Mouse (Mus musculus) limb, embryonic 13.5 days (tissue): Measurements from ENCODE around the gene Rab3d. TPM values are rescaled to one million over a fixed set of nuclear protein-coding genes. Genes with fewer than 3 reads are reported as not detected.
"Not testable (repeated sequence)": the region's sequence is repeated elsewhere in the genome, so short reads cannot be mapped to it uniquely, and the experiment has no call there.

Source experiments
- ATAC-seq: fragments of 200-750 bp; cut with Nextera tagmentation; 2 replicates; pipeline ENCODE4 v1.8.0; 2017; ENCODE audit warnings: low read depth, moderate number of reproducible peaks, moderate TSS enrichment; ENCODE audit not compliant: low FRiP score
- H3K27ac ChIP-seq: fragments of 300-500 bp; sonication (generic); 2 replicates; pipeline ENCODE4 v1.5.1; 2015; ENCODE audit warnings: inconsistent platforms, mild to moderate bottlenecking, moderate library complexity
- H3K27me3 ChIP-seq: fragments of 300-500 bp; sonication (generic); 2 replicates; pipeline ENCODE4 v1.6.1; 2015; ENCODE audit warnings: mild to moderate bottlenecking, inconsistent platforms
- H3K36me3 ChIP-seq: fragments of 300-500 bp; sonication (generic); 2 replicates; pipeline ENCODE4 v1.6.1; 2015; ENCODE audit warnings: inconsistent platforms, mild to moderate bottlenecking, moderate library complexity
- H3K4me1 ChIP-seq: fragments of 300-500 bp; sonication (generic); 2 replicates; pipeline ENCODE4 v1.6.1; 2015; ENCODE audit warnings: inconsistent platforms
- H3K4me2 ChIP-seq: fragments of 300-500 bp; sonication (generic); replicated peaks from 2 replicates; pipeline ENCODE4 v1.6.1; 2015; ENCODE audit warnings: inconsistent platforms, mild to moderate bottlenecking, moderate library complexity
- H3K4me3 ChIP-seq: fragments of 300-500 bp; sonication (generic); 2 replicates; pipeline ENCODE4 v1.5.1; 2015; ENCODE audit warnings: moderate library complexity, mild to moderate bottlenecking, inconsistent platforms
- H3K9ac ChIP-seq: fragments of 300-500 bp; sonication (generic); 2 replicates; pipeline ENCODE4 v1.6.1; 2015; ENCODE audit warnings: mild to moderate bottlenecking, inconsistent platforms
- H3K9me3 ChIP-seq: fragments of 300-500 bp; sonication (generic); 2 replicates; pipeline ENCODE4 v1.6.1; 2016; ENCODE audit warnings: inconsistent platforms
- WGBS: fragments of 180-500 bp; shearing (Covaris S2); methylation state at CpG from one replicate; pipeline ENCODE4 v1.1.7; 2015; 5-methylcytosine and 5-hydroxymethylcytosine counted together
- polyA plus RNA-seq: library from polyadenylated mRNA; unstranded; fragments of >200 nt; fragmentation: Nextera tagmentation; extraction: Ambion mirVana; gene quantifications from 2 replicates; pipeline ENCODE4 v1.2.1, GENCODE M21; 2015

Gene Rab3d
- polyA plus RNA-seq, 1 experiment from 2014 or later: 14.0 TPM

GRCm38 (mm10) chr9:21876601-21877000, 41.4 kb downstream of the Rab3d start:
- Histone ChIP-seq H3K4me3 (no peak overlapping the region), H3K27ac (no peak overlapping the region), H3K4me1 (no peaks in the 10 kb centered on the region), H3K4me2 (no peak overlapping the region), H3K9ac (no peak overlapping the region), H3K36me3 (no peaks in the 10 kb centered on the region), H3K9me3 (no peaks in the 10 kb centered on the region), H3K27me3 (0 out of 2 replicates have a peak, but pooled peaks cover 3% of the 10 kb centered on the region)
- WGBS: 60% methylated on average over 3 of the region's 3 CpGs
- no peak for ATAC-seq

GRCm38 (mm10) chr9:21872204-21872603, 45.8 kb downstream of the Rab3d start:
- H3K4me2 ChIP-seq: no peak overlapping the region
- WGBS: 55% methylated on average over 4 of the region's 4 CpGs
- H3K4me1 ChIP-seq: no peaks in the 10 kb centered on the region
- no peak overlapping the region for H3K4me3 ChIP-seq
- no peak for ATAC-seq
- no peak overlapping the region for H3K27ac ChIP-seq
- 0 out of 2 replicates have a peak, but pooled peaks cover 3% of the 10 kb centered on the region for H3K27me3 ChIP-seq
- H3K9ac ChIP-seq: no peak overlapping the region
- H3K36me3 ChIP-seq: no peaks in the 10 kb centered on the region
- H3K9me3 ChIP-seq: no peaks in the 10 kb centered on the region

- 15% methylated on average over 20 of the region's 20 CpGs for WGBS
- no peaks in the 10 kb centered on the region for H3K36me3 ChIP-seq
- 0 out of 2 replicates have a peak, but pooled peaks cover 4% of the 10 kb centered on the region for H3K4me1 ChIP-seq
- peak overlapping the region; percentile 14; the same call in 1 of the 2 replicates for H3K4me3 ChIP-seq
- peak; percentile 74 for ATAC-seq
- 0 out of 2 replicates have a peak, but pooled peaks cover 3% of the 10 kb centered on the region for H3K27me3 ChIP-seq
- H3K9me3 ChIP-seq: no peaks in the 10 kb centered on the region
- no peak overlapping the region for H3K27ac ChIP-seq
- H3K9ac ChIP-seq: no peak overlapping the region
- peak overlapping the region; percentile 51 for H3K4me2 ChIP-seq
Observed at GRCm38 (mm10) chr9:21870879-21871524, 47.0 kb downstream of the Rab3d start.

- H3K4me1 ChIP-seq, H3K9ac ChIP-seq, ATAC-seq, H3K27me3 ChIP-seq, H3K9me3 ChIP-seq, H3K36me3 ChIP-seq, H3K4me3 ChIP-seq, H3K27ac ChIP-seq, H3K4me2 ChIP-seq: not testable (repeated sequence)
- 53% methylated on average over 7 of the region's 7 CpGs for WGBS
Observed at GRCm38 (mm10) chr9:21869290-21869689, 48.7 kb downstream of the Rab3d start.

GRCm38 (mm10) chr9:21867726-21868125, 50.3 kb downstream of the Rab3d start:
- Histone ChIP-seq H3K27ac (no peak overlapping the region), H3K9ac (no peak overlapping the region), H3K4me2 (no peak overlapping the region), H3K27me3 (0 out of 2 replicates have a peak, but pooled peaks cover 3% of the 10 kb centered on the region), H3K4me3 (no peak overlapping the region), H3K36me3 (no peaks in the 10 kb centered on the region), H3K9me3 (no peaks in the 10 kb centered on the region), H3K4me1 (0 out of 2 replicates have a peak, but pooled peaks cover 4% of the 10 kb centered on the region)
- ATAC-seq: no peak
- 56% methylated on average over 3 of the region's 3 CpGs for WGBS

- 61% methylated on average over 2 of the region's 2 CpGs for WGBS
- Histone ChIP-seq H3K27ac (no peak overlapping the region; the same call in 1 of the 2 replicates), H3K4me3 (no peak overlapping the region), H3K9ac (no peak overlapping the region), H3K27me3 (no peaks in the 10 kb centered on the region), H3K4me2 (no peak overlapping the region), H3K4me1 (0 out of 2 replicates have a peak, but pooled peaks cover 4% of the 10 kb centered on the region), H3K9me3 (peaks cover 3% of the 10 kb centered on the region; the same call in 1 of the 2 replicates), H3K36me3 (no peaks in the 10 kb centered on the region)
- no peak for ATAC-seq
Observed at GRCm38 (mm10) chr9:21866641-21867040, 51.4 kb downstream of the Rab3d start.

- H3K36me3 ChIP-seq: no peaks in the 10 kb centered on the region
- no peak overlapping the region for H3K9ac ChIP-seq
- H3K9me3 ChIP-seq: peaks cover 3% of the 10 kb centered on the region; the same call in 1 of the 2 replicates
- H3K4me2 ChIP-seq: no peak overlapping the region
- no peak for ATAC-seq
- WGBS: 71% methylated on average over 5 of the region's 5 CpGs
- no peaks in the 10 kb centered on the region for H3K27me3 ChIP-seq
- 0 out of 2 replicates have a peak, but pooled peaks cover 4% of the 10 kb centered on the region for H3K4me1 ChIP-seq
- H3K27ac ChIP-seq: no peak overlapping the region
- H3K4me3 ChIP-seq: no peak overlapping the region
Observed at GRCm38 (mm10) chr9:21865673-21866398, 52.2 kb downstream of the Rab3d start.

GRCm38 (mm10) chr9:21862181-21862580, 55.8 kb downstream of the Rab3d start:
- Histone ChIP-seq H3K9me3 (peaks cover 3% of the 10 kb centered on the region; the same call in 1 of the 2 replicates), H3K4me3 (no peak overlapping the region), H3K4me1 (0 out of 2 replicates have a peak, but pooled peaks cover 4% of the 10 kb centered on the region), H3K9ac (no peak overlapping the region), H3K27me3 (no peaks in the 10 kb centered on the region), H3K4me2 (no peak overlapping the region), H3K36me3 (no peaks in the 10 kb centered on the region), H3K27ac (no peak overlapping the region)
- ATAC-seq: no peak
- 68% methylated on average over 1 of the region's 1 CpGs for WGBS

- H3K9ac ChIP-seq, ATAC-seq, H3K27me3 ChIP-seq, H3K9me3 ChIP-seq, H3K4me3 ChIP-seq, H3K4me2 ChIP-seq, H3K4me1 ChIP-seq, H3K36me3 ChIP-seq, H3K27ac ChIP-seq: not testable (repeated sequence)
- 39% methylated on average over 6 of the region's 6 CpGs for WGBS
Observed at GRCm38 (mm10) chr9:21860349-21860748, 57.6 kb downstream of the Rab3d start.

GRCm38 (mm10) chr9:21859606-21860005, 58.4 kb downstream of the Rab3d start:
- WGBS: 83% methylated on average over 3 of the region's 3 CpGs
- Histone ChIP-seq H3K9me3 (peaks cover 3% of the 10 kb centered on the region; the same call in 1 of the 2 replicates), H3K27ac (no peak overlapping the region), H3K9ac (no peak overlapping the region), H3K4me1 (no peaks in the 10 kb centered on the region), H3K27me3 (no peaks in the 10 kb centered on the region), H3K4me3 (no peak overlapping the region), H3K4me2 (no peak overlapping the region), H3K36me3 (no peaks in the 10 kb centered on the region)
- no peak for ATAC-seq

GRCm38 (mm10) chr9:21858084-21858483, 59.9 kb downstream of the Rab3d start:
- Histone ChIP-seq H3K4me3 (no peak overlapping the region), H3K9ac (no peak overlapping the region), H3K27ac (peak overlapping the region; percentile 10; the same call in 1 of the 2 replicates), H3K4me2 (no peak overlapping the region), H3K4me1 (no peaks in the 10 kb centered on the region), H3K9me3 (peaks cover 3% of the 10 kb centered on the region; the same call in 1 of the 2 replicates), H3K36me3 (no peaks in the 10 kb centered on the region), H3K27me3 (no peaks in the 10 kb centered on the region)
- ATAC-seq: no peak
- 61% methylated on average over 6 of the region's 6 CpGs for WGBS

GRCm38 (mm10) chr9:21857501-21857900, 60.5 kb downstream of the Rab3d start:
- no peak for ATAC-seq
- H3K36me3 ChIP-seq: no peaks in the 10 kb centered on the region
- peaks cover 3% of the 10 kb centered on the region; the same call in 1 of the 2 replicates for H3K9me3 ChIP-seq
- H3K27me3 ChIP-seq: no peaks in the 10 kb centered on the region
- WGBS: 86% methylated on average over 2 of the region's 2 CpGs
- H3K27ac ChIP-seq: no peak overlapping the region
- H3K4me2 ChIP-seq: no peak overlapping the region
- H3K4me3 ChIP-seq: no peak overlapping the region
- no peaks in the 10 kb centered on the region for H3K4me1 ChIP-seq
- H3K9ac ChIP-seq: no peak overlapping the region
